Mouse (Mus musculus): ENCODE data around the gene Rffl. TPM values are rescaled to one million over a fixed set of nuclear protein-coding genes. Genes with fewer than 3 reads are reported as not detected.

Rffl gene
- polyA plus RNA-seq, 2 experiments: 12.9 to 19.0 TPM

DNA sequence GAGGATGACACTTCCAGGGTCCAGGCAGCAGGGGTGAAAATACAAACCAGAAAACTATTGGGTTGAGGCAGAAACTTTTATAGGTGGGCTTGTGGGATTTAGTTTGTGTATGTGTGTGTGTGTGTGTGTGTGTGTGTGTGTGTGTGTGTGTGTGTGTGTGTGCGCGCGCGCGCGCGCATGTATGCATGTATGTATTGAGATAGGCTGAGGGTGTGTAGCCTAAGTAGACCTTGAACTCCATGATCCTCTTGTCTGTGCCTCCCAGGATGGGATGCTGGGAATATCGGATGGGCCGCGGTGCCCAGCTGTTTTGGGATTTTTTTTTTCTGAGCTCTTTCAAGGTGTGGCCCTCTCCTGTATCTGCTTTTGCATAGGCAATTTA, 37.6 kb upstream of the Rffl start:
- peak overlapping the region; percentile 82 for H3K4me2 ChIP-seq (ENCODE audit: low read depth)
- H3K9me3 ChIP-seq (ENCODE audit: control insufficient read depth, low read length): no peaks in the 10 kb centered on the region
- H3K9ac ChIP-seq (replicated peaks): peak overlapping the region; percentile 56
- H3K36me3 ChIP-seq (replicated peaks; ENCODE audit: control insufficient read depth, insufficient read depth, low read depth): peaks cover 10% of the 10 kb centered on the region
- peak overlapping the region; percentile 20 to 82; a peak in 3 of 4 replicates for H3K4me3 ChIP-seq (ENCODE audit: insufficient read depth in 1 of 2, low read depth in 2 of 2, low read length in 2 of 2)
- peaks cover 0 to 3% of the 10 kb centered on the region in 2 experiments; a peak in 3 of 4 replicates for H3K4me1 ChIP-seq (replicated peaks; ENCODE audit: control insufficient read depth in 2 of 2, insufficient read depth in 2 of 2, low read length in 1 of 2)
- no peaks in the 10 kb centered on the region for H3K27me3 ChIP-seq (ENCODE audit: control insufficient read depth, insufficient read depth, low read length)
- ATAC-seq (ENCODE audit: insufficient read depth) (no peak), DNase-seq (ENCODE audit: low read depth in 3 of 3, low spot score in 3 of 3) (no peak)
- WGBS (ENCODE audit: insufficient replicate concordance): 40% methylated on average over 10 of the region's 10 CpGs
- TF ChIP-seq CTCF (IDR thresholded peaks at IDR 0.05; ENCODE audit: low read depth): no peak
- no peak for TF ChIP-seq EP300 (IDR thresholded peaks at IDR 0.05; ENCODE audit: low read depth)
- no peak overlapping the region for H3K27ac ChIP-seq

DNA sequence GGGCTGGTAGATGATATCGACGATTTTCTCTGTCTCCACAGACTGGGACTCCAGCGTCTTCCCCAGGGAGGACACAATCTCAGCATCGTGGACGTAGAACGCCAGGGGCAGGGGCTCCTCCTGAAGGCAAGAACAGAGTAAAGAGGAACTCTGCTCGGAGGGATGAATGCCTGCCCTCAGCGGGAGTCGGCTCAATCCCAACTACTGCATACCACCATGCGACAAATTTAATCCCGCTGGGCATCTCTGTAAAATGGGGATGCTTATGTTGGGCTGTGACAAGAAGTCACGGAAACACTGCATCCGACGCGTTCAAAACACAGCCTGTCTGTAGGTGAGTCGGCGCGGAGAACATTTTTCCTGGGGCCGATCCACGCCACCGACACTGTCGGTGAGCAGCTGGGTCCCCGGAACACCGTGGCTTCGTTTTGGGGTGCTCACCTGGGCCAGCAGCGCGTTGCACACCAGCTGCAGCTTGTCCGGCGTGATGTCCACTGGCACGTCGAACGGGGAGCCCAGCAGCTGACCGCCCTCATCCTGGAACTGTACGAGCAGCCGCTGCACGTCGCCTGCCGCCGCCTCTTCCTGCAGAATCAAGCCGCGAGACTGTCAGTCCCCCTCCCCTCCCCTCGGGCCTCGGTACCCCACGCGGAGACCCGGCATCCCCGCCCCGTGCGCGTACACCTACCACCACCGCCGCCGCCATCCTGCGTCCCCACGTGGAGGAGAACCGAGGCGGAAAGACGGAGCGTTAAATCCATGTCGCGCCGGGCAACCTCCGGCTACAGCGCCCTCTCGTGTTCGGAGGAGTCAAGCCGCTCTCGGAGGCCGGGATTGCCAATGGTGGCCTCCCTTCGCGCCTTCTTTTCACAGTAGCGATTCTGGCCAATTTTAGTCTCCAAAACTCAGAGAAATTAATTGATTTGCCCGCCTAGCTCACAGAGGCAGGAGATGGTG, 36.9 kb upstream of the Rffl start, which contains the start of gene Nle1:
Nle1 (minus strand) TSS at position 761 of the 957 bp plus-strand sequence.
- Histone ChIP-seq H3K9me3 (ENCODE audit: control insufficient read depth, low read length) (no peaks in the 10 kb centered on the region), H3K4me3 (ENCODE audit: insufficient read depth in 1 of 2, low read depth in 2 of 2, low read length in 2 of 2) (peak within 1 kb of the TSS; percentile 64 to 82), H3K4me2 (ENCODE audit: low read depth) (peak within 1 kb of the TSS; percentile 82), H3K4me1 (replicated peaks; ENCODE audit: control insufficient read depth in 2 of 2, insufficient read depth in 2 of 2, low read length in 1 of 2) (peaks cover 0 to 3% of the 10 kb centered on the region in 2 experiments; a peak in 3 of 4 replicates), H3K27me3 (ENCODE audit: control insufficient read depth, insufficient read depth, low read length) (no peaks in the 10 kb centered on the region), H3K36me3 (replicated peaks; ENCODE audit: control insufficient read depth, insufficient read depth, low read depth) (peaks cover 14% of the 10 kb centered on the region), H3K27ac (no peak within 1 kb of the TSS), H3K9ac (replicated peaks) (peak within 1 kb of the TSS; percentile 71)
- under 1% methylated on average over 73 of the region's 73 CpGs for WGBS (ENCODE audit: insufficient replicate concordance)
- TF ChIP-seq CTCF (IDR thresholded peaks at IDR 0.05; ENCODE audit: low read depth) (peak; percentile 97), EP300 (IDR thresholded peaks at IDR 0.05; ENCODE audit: low read depth) (no peak)
- peak; percentile 70 to 78 (median 76) for DNase-seq (ENCODE audit: low read depth in 3 of 3, low spot score in 3 of 3)
- peak; percentile 63 for ATAC-seq (ENCODE audit: insufficient read depth)

DNA sequence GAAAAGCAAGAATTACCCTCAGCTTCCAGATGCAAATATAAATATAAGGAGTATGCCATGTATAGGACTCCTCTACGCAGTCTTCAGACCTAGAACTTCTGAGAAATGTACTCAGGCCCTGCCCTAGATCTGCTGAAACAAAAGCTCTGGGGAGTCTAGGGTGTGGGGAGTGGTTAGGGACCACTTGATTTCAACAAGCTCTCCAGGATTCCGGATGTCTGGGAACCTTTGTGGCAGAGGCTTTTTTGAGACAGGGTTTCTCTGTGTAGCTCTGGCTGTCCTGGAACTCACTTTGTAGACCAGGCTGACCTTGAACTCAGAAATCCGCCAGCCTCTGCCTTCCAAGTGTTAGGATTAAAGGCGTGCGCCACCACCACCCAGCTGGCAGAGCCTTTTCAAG, 34.8 kb upstream of the Rffl start:
- DNase-seq (ENCODE audit: low read depth in 3 of 3, low spot score in 3 of 3) (no peak), ATAC-seq (ENCODE audit: insufficient read depth) (no peak)
- no peak overlapping the region for H3K4me2 ChIP-seq (ENCODE audit: low read depth)
- H3K27me3 ChIP-seq (ENCODE audit: control insufficient read depth, insufficient read depth, low read length): no peaks in the 10 kb centered on the region
- no peak overlapping the region for H3K9ac ChIP-seq (replicated peaks)
- no peak overlapping the region for H3K27ac ChIP-seq
- H3K4me1 ChIP-seq (replicated peaks; ENCODE audit: control insufficient read depth in 2 of 2, insufficient read depth in 2 of 2, low read length in 1 of 2): peaks cover 0 to 3% of the 10 kb centered on the region in 2 experiments; a peak in 3 of 4 replicates
- H3K36me3 ChIP-seq (replicated peaks; ENCODE audit: control insufficient read depth, insufficient read depth, low read depth): peaks cover 25% of the 10 kb centered on the region
- H3K9me3 ChIP-seq (ENCODE audit: control insufficient read depth, low read length): no peaks in the 10 kb centered on the region
- H3K4me3 ChIP-seq (ENCODE audit: insufficient read depth in 1 of 2, low read depth in 2 of 2, low read length in 2 of 2): no peak overlapping the region
- TF ChIP-seq CTCF (IDR thresholded peaks at IDR 0.05; ENCODE audit: low read depth) (no peak), EP300 (IDR thresholded peaks at IDR 0.05; ENCODE audit: low read depth) (no peak)
- WGBS (ENCODE audit: insufficient replicate concordance): 76% methylated on average over 5 of the region's 5 CpGs

DNA sequence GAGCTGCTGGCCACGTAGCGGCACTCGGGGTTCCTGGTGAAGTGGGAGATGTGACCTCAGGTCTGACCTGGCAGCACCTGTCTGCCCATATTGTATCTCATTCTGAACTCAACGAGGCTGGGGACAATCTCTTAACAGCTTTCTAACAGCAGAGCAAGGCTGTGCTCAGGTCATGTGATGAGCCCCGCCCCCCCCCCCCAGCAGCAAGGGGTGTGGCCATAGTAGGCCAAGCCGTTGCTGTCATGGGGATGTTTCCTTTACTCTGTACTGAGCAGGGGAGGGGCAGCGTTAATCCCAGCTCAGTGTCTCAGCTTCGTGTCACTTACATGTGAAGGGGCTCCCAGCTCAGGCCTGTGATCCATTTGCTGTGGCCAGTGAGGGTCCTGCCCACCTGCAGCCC, 33.9 kb upstream of the Rffl start:
- Histone ChIP-seq H3K36me3 (replicated peaks; ENCODE audit: control insufficient read depth, insufficient read depth, low read depth) (peaks cover 27% of the 10 kb centered on the region), H3K4me3 (ENCODE audit: insufficient read depth in 1 of 2, low read depth in 2 of 2, low read length in 2 of 2) (no peak overlapping the region), H3K27me3 (ENCODE audit: control insufficient read depth, insufficient read depth, low read length) (no peaks in the 10 kb centered on the region), H3K9ac (replicated peaks) (no peak overlapping the region), H3K27ac (no peak overlapping the region), H3K4me2 (ENCODE audit: low read depth) (no peak overlapping the region), H3K4me1 (replicated peaks; ENCODE audit: control insufficient read depth in 2 of 2, insufficient read depth in 2 of 2, low read length in 1 of 2) (peaks cover 0 to 3% of the 10 kb centered on the region in 2 experiments; a peak in 3 of 4 replicates), H3K9me3 (ENCODE audit: control insufficient read depth, low read length) (no peaks in the 10 kb centered on the region)
- DNase-seq (ENCODE audit: low read depth in 3 of 3, low spot score in 3 of 3) (no peak), ATAC-seq (ENCODE audit: insufficient read depth) (peak; percentile 29; the same call in 1 of the 2 replicates)
- no peak for TF ChIP-seq CTCF (IDR thresholded peaks at IDR 0.05; ENCODE audit: low read depth)
- WGBS (ENCODE audit: insufficient replicate concordance): 43% methylated on average over 8 of the region's 8 CpGs

DNA sequence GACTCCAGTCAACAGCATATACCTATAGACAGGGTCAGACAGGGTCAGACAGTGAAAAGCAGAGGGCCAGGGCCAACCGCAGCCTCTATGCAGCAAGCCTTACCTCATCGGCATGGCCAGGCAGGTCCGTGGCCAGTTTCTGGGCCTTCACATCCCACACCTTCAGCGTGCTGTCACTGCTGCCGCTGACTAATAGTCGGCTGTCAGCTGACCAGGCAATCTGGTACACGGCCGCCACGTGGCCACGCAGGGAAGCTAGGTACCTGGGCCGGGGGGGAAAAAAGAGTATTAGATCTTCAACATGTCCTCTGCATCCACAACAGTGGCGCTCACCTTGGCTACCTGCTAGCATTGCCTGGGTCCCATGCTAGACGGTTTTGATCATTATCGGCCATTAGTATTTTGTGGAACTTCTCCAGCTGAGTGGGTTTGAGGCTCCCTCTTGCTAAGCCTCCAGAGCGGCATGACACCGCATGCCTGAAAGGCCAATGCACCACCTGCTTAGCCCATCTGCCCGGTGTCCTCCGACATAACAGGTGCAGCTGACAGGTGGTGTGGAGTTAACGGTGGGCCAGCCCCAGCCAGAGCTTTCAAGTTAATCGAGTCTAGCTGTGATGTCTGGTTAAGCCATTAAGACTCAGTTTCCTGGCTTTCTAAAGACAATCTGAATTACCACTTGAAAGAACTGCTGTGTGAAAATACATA, 30.7 kb upstream of the Rffl start:
- no peak for ATAC-seq (ENCODE audit: insufficient read depth)
- peaks cover 27% of the 10 kb centered on the region for H3K36me3 ChIP-seq (replicated peaks; ENCODE audit: control insufficient read depth, insufficient read depth, low read depth)
- no peak overlapping the region for H3K27ac ChIP-seq
- no peak for TF ChIP-seq CTCF (IDR thresholded peaks at IDR 0.05; ENCODE audit: low read depth)
- no peak for TF ChIP-seq EP300 (IDR thresholded peaks at IDR 0.05; ENCODE audit: low read depth)
- H3K27me3 ChIP-seq (ENCODE audit: control insufficient read depth, insufficient read depth, low read length): no peaks in the 10 kb centered on the region
- H3K4me3 ChIP-seq (ENCODE audit: insufficient read depth in 1 of 2, low read depth in 2 of 2, low read length in 2 of 2): no peak overlapping the region
- WGBS (ENCODE audit: insufficient replicate concordance): 88% methylated on average over 20 of the region's 20 CpGs
- no peak overlapping the region for H3K9ac ChIP-seq (replicated peaks)
- no peaks in the 10 kb centered on the region for H3K4me1 ChIP-seq (replicated peaks; ENCODE audit: control insufficient read depth in 2 of 2, insufficient read depth in 2 of 2, low read length in 1 of 2)
- DNase-seq (ENCODE audit: low read depth in 3 of 3, low spot score in 3 of 3): no peak
- no peaks in the 10 kb centered on the region for H3K9me3 ChIP-seq (ENCODE audit: control insufficient read depth, low read length)
- H3K4me2 ChIP-seq (ENCODE audit: low read depth): no peak overlapping the region
